Mouse (Mus musculus) embryonic facial prominence, embryonic 10.5 days (tissue): ENCODE measurements at regions not wholly inside any gene's neighbourhood (a gene's known extent, or its start where the extent isn't known, plus 50 kb on each side); places are given as distances from the start of the nearest gene placed in this dataset.
A peak's percentile ranks its signal among the peaks of the same experiment; 100 is the strongest.

ENCODE experiments used
- DNase-seq: peaks from one replicate; pipeline ENCODE4 v3.0.0-alpha.2; 2017; ENCODE audit warnings: low spot score
- H3K27ac ChIP-seq: fragments of 300-500 bp; sonication (generic); replicated peaks from 2 replicates; pipeline ENCODE4 v1.5.1; 2016; ENCODE audit warnings: mild to moderate bottlenecking
- H3K27me3 ChIP-seq: fragments of 300-500 bp; sonication (generic); replicated peaks from 2 replicates; pipeline ENCODE4 v1.6.1; 2016; ENCODE audit warnings: low read depth, mild to moderate bottlenecking; ENCODE audit not compliant: poor library complexity, severe bottlenecking
- H3K36me3 ChIP-seq: fragments of 300-500 bp; sonication (generic); replicated peaks from 2 replicates; pipeline ENCODE4 v1.6.1; 2016; ENCODE audit warnings: mild to moderate bottlenecking, moderate library complexity
- H3K4me1 ChIP-seq: fragments of 300-500 bp; sonication (generic); 2 replicates; pipeline ENCODE4 v1.6.1; 2016
- H3K4me3 ChIP-seq: fragments of 300-500 bp; sonication (generic); 2 replicates; pipeline ENCODE4 v1.5.1; 2016; ENCODE audit warnings: mild to moderate bottlenecking, moderate library complexity
- H3K9me3 ChIP-seq: fragments of 300-500 bp; sonication (generic); 2 replicates; pipeline ENCODE4 v1.6.1; 2016; ENCODE audit warnings: mild to moderate bottlenecking
- WGBS: fragments of 180-500 bp; shearing (Covaris S2); methylation state at CpG from one replicate; pipeline ENCODE4 v1.1.7; 2016; 5-methylcytosine and 5-hydroxymethylcytosine counted together

DNA sequence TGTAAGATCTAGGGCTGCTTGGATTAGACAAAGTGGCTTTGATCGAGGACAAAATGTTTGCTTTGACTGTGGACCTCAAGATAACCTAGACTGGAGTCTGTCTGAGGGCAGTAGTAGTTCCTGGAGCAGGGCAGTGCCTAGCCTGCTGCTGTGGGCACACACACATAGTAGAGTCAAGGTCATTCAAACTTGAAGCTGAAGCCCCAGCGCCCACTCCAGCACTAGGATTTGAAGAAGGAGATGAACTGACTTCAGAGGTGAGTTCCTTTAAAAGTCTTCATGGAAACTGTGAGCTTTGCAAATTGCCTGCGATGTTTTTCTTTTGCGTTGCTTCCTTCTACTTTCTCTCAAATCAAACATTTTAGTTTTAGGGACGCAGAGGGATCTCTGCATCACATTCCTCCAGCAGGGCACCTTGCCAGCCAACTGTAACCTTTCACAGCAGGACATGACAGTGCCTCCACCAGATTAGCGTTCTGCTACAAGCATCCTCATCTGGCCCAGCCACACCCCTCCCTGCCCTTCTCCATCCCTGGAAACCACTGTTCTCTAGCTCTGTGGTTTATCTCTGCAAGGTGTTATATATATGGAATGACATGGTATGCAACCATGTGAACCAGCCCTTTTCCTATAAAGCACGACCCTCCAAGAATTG lies 377.3 kb upstream of the Gm10131 start:
- no peak for DNase-seq
- no peak overlapping the region for H3K4me3 ChIP-seq

GRCm38 (mm10) chr8:34486433-34487096 lies 375.0 kb upstream of the Gm10131 start:
- 70% methylated on average over 17 of the region's 17 CpGs for WGBS
- Histone ChIP-seq H3K36me3 (no peaks in the 10 kb centered on the region), H3K27ac (peak overlapping the region; percentile 19; the same call in 1 of the 2 replicates), H3K9me3 (no peaks in the 10 kb centered on the region), H3K27me3 (no peaks in the 10 kb centered on the region; the same call in 1 of the 2 replicates), H3K4me1 (peaks cover 7% of the 10 kb centered on the region), H3K4me3 (no peak overlapping the region)
- DNase-seq = no peak

More for the DNA sequence above, 377.3 kb upstream of the Gm10131 start:
- 67% methylated on average over 7 of the region's 7 CpGs for WGBS
- peaks cover 7% of the 10 kb centered on the region for H3K4me1 ChIP-seq
- no peaks in the 10 kb centered on the region for H3K9me3 ChIP-seq
- no peak overlapping the region for H3K27ac ChIP-seq
- no peaks in the 10 kb centered on the region for H3K36me3 ChIP-seq
- no peaks in the 10 kb centered on the region; the same call in 1 of the 2 replicates for H3K27me3 ChIP-seq

GRCm38 (mm10) chr8:34485905-34486304 lies 374.4 kb upstream of the Gm10131 start:
- Histone ChIP-seq H3K36me3 (no peaks in the 10 kb centered on the region), H3K27me3 (no peaks in the 10 kb centered on the region; the same call in 1 of the 2 replicates), H3K9me3 (no peaks in the 10 kb centered on the region), H3K4me3 (no peak overlapping the region), H3K27ac (no peak overlapping the region), H3K4me1 (peaks cover 7% of the 10 kb centered on the region)
- WGBS = 90% methylated on average over 9 of the region's 9 CpGs
- DNase-seq = no peak

DNA sequence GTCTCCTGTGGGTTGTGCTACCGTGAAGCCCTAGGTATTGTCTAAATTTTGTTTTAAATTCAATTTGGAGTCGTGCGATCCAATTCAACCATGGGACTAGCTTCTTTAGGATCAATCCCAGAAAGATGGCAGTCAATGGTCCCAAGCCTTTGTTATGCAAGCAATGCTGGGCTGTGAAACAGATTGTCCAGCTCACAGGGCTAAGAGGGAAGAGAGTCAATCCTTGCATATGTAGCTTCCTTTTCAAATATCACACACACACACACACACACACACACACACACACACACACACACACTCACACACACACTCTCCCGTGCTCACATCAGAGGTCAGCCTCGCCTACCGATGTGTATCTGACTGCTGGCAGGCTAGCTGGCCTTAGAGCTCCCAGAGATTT lies 373.8 kb upstream of the Gm10131 start:
- Histone ChIP-seq H3K27ac (no peak overlapping the region), H3K9me3 (no peaks in the 10 kb centered on the region), H3K36me3 (no peaks in the 10 kb centered on the region), H3K4me3 (no peak overlapping the region), H3K27me3 (no peaks in the 10 kb centered on the region; the same call in 1 of the 2 replicates), H3K4me1 (peaks cover 7% of the 10 kb centered on the region)
- DNase-seq = no peak
- WGBS = 79% methylated on average over 6 of the region's 6 CpGs

- Histone ChIP-seq H3K4me1 (peaks cover 7% of the 10 kb centered on the region), H3K36me3 (no peaks in the 10 kb centered on the region), H3K27me3 (no peaks in the 10 kb centered on the region; the same call in 1 of the 2 replicates), H3K4me3 (no peak overlapping the region), H3K9me3 (no peaks in the 10 kb centered on the region), H3K27ac (no peak overlapping the region)
- DNase-seq = peak; percentile 39
- 64% methylated on average over 6 of the region's 6 CpGs for WGBS
These were observed 373.2 kb upstream of the Gm10131 start for GRCm38 (mm10) chr8:34484551-34485335.

DNA sequence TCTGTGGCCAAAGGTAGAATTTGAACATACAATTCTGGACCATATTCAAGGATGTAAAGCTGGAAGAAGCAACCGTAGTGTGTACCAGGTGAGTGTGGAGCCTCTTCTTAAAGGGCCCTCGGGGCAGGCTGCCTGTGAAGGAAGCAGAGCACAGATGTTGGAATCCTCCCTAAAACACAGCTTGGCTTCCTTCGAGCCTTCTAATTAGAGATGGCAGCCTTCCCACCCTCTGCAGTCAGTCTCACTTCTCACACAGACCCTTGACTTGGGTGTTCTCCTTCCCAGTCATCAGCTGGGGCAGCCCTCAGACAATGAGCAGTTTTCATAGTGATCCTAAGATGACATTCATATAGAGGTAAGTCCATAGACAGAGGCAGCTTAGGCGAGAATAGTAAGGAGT lies 371.7 kb upstream of the Gm10131 start:
- Histone ChIP-seq H3K27me3 (no peaks in the 10 kb centered on the region; the same call in 1 of the 2 replicates), H3K36me3 (no peaks in the 10 kb centered on the region), H3K27ac (no peak overlapping the region), H3K4me3 (no peak overlapping the region), H3K9me3 (no peaks in the 10 kb centered on the region), H3K4me1 (peaks cover 7% of the 10 kb centered on the region)
- WGBS = 67% methylated on average over 4 of the region's 4 CpGs
- no peak for DNase-seq

- DNase-seq = no peak
- H3K27ac ChIP-seq = no peak overlapping the region
- no peaks in the 10 kb centered on the region for H3K36me3 ChIP-seq
- no peaks in the 10 kb centered on the region for H3K9me3 ChIP-seq
- H3K27me3 ChIP-seq = no peaks in the 10 kb centered on the region; the same call in 1 of the 2 replicates
- H3K4me3 ChIP-seq = no peak overlapping the region
- H3K4me1 ChIP-seq = peaks cover 7% of the 10 kb centered on the region
- WGBS = 91% methylated on average over 2 of the region's 2 CpGs
These were observed 371.1 kb upstream of the Gm10131 start for GRCm38 (mm10) chr8:34482676-34483075.

GRCm38 (mm10) chr8:34480496-34480895 lies 369.0 kb upstream of the Gm10131 start:
- Histone ChIP-seq H3K27me3 (no peaks in the 10 kb centered on the region), H3K4me1 (no peaks in the 10 kb centered on the region), H3K36me3 (no peaks in the 10 kb centered on the region), H3K9me3 (no peaks in the 10 kb centered on the region), H3K27ac (no peak overlapping the region), H3K4me3 (no peak overlapping the region)
- DNase-seq = no peak
- WGBS = 83% methylated on average over 4 of the region's 4 CpGs

- no peak overlapping the region for H3K4me3 ChIP-seq
- 66% methylated on average over 3 of the region's 3 CpGs for WGBS
- no peaks in the 10 kb centered on the region for H3K9me3 ChIP-seq
- DNase-seq = no peak
- H3K27me3 ChIP-seq = no peaks in the 10 kb centered on the region
- H3K27ac ChIP-seq = no peak overlapping the region
- H3K36me3 ChIP-seq = no peaks in the 10 kb centered on the region
- peaks cover under 1% of the 10 kb centered on the region; the same call in 1 of the 2 replicates for H3K4me1 ChIP-seq
These were observed 367.4 kb upstream of the Gm10131 start for GRCm38 (mm10) chr8:34478891-34479290.

GRCm38 (mm10) chr8:34478465-34478864 lies 366.9 kb upstream of the Gm10131 start:
- DNase-seq = no peak
- Histone ChIP-seq H3K9me3 (no peaks in the 10 kb centered on the region), H3K4me1 (peaks cover 4% of the 10 kb centered on the region), H3K27me3 (no peaks in the 10 kb centered on the region), H3K27ac (no peak overlapping the region), H3K36me3 (no peaks in the 10 kb centered on the region), H3K4me3 (no peak overlapping the region)
- 85% methylated on average over 1 of the region's 1 CpGs for WGBS

GRCm38 (mm10) chr8:34476146-34476820 lies 364.7 kb upstream of the Gm10131 start:
- H3K36me3 ChIP-seq = no peaks in the 10 kb centered on the region
- WGBS = 96% methylated on average over 3 of the region's 3 CpGs
- H3K4me3 ChIP-seq = no peak overlapping the region
- H3K4me1 ChIP-seq = peaks cover 21% of the 10 kb centered on the region
- no peaks in the 10 kb centered on the region for H3K9me3 ChIP-seq
- H3K27ac ChIP-seq = no peak overlapping the region
- H3K27me3 ChIP-seq = no peaks in the 10 kb centered on the region
- DNase-seq = no peak

DNA sequence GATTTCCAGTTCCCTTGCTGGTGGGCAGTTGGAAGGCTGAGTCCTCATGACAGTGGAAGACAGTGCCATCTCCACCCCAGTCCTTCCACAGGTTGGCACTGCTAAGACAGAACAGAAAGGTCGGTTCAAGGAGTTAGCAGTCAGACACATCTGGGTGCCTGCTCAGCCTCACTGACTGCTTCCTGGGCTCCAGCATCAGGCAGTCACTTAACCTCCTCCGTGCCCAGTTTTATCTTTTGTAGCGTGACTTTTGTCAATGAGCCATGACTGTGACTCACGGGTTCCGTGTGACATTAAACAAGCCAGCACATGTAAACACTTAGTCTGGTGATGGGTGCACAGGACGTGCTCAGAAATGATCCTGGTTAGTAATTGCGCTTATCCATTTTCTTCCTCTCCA lies 363.1 kb upstream of the Gm10131 start:
- Histone ChIP-seq H3K4me3 (no peak overlapping the region), H3K27me3 (no peaks in the 10 kb centered on the region), H3K27ac (no peak overlapping the region), H3K4me1 (peaks cover 33% of the 10 kb centered on the region), H3K36me3 (no peaks in the 10 kb centered on the region), H3K9me3 (no peaks in the 10 kb centered on the region)
- DNase-seq = no peak
- 83% methylated on average over 7 of the region's 7 CpGs for WGBS
